Mouse (Mus musculus) brain, embryonic 14.5 days (tissue): ENCODE measurements around the gene Zfpl1.

Source experiments
- CTCF ChIP-seq: fragments of 200-500 bp; IDR thresholded peaks from 2 replicates; pipeline ENCODE4 v1.5.1; 2012; ENCODE audit warnings: inconsistent platforms, mild to moderate bottlenecking, moderate library complexity, borderline replicate concordance; ENCODE audit not compliant: insufficient read depth, insufficient read length; ENCODE audit errors: extremely low read depth
- POLR2A ChIP-seq: fragments of 200-500 bp; IDR thresholded peaks from 2 replicates; pipeline ENCODE4 v1.6.1; 2012; ENCODE audit warnings: mild to moderate bottlenecking, inconsistent platforms, borderline replicate concordance; ENCODE audit not compliant: poor library complexity, insufficient read depth, insufficient read length, severe bottlenecking; ENCODE audit errors: extremely low read depth

DNA sequence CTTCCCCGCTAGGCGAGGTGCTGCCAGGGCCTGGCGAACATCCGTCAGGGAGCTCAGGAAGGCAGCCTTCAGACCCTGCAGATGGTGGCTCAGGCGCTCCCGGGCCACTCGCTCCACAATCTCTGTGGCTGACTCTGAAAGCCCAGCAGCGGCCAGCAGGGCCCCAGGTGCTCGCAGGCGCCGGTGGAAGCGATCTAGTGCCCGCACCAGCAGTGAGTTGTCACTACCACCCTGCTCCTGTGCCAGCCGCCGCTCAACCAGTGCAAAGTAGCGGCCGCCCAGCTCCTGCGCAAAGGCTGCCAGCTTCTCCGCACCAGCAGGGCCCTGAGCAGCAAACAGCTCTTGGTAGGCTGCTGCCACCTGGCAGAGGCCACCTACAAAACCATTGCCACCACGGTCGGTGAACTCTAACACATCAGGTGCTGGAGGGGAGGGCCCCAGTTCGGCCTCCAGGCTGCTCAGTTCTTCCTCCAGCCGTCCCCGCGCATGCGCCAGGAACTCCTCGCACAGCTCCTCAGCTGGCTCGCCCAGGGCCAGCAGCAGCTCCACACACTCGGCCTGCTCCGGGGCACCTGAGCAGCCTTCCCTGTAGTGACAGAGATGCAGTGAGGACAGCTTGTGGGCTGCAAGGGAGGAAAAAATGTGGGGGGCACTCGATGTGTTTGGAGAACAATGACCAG lies 14.0 kb downstream of the Zfpl1 start:
- TF ChIP-seq CTCF (no peak), POLR2A (no peak)
